Mouse (Mus musculus): ENCODE data around the gene Cyb5r2. TPM values are rescaled to one million over a fixed set of nuclear protein-coding genes. Genes with fewer than 3 reads are reported as not detected.

Cyb5r2 gene
- polyA plus RNA-seq, 1 experiment = 0.10 TPM

DNA sequence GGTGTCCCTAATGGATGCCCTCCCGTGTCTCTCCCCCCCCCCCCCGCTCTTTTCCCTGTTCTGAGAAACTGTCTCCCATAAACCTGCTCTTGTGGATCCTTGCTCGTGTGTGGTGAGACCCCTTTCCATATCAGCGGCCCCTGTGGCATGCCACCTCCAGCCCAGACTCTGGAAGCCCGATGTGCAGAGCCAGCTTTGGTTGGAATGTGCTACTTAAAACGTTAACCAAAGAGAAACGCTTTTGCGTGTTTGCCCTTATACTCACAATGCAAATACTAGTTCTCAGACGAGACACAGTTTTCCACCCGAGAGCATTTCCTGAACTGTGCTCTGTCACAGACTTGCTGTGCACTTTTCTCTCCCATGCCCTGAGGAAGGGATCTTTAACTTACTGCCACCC is 27.2 kb downstream of the Cyb5r2 start:
- no peak for DNase-seq (ENCODE audit: extremely low spot score in 1 of 2, low spot score in 1 of 2)

DNA sequence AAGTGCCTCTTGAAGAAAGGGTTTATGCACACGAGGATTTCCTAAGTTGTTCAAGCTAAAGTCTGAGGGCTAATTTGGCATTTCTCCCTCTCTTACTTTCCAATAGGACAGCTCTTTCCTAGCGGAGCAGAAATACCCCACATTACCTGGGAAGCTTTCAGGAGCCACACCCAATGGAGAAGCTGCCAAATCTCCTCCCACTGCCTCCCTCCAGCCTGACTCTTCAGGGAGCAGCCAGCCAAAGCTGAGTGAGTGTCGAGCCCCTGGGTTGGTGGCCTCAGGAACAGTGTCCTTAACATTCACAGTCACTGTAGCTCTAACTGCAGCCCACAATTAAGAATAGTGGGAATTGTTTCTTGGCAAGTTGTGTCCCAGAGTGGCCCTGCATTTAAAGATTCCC is 30.3 kb downstream of the Cyb5r2 start:
- DNase-seq (ENCODE audit: extremely low spot score in 1 of 2, low spot score in 1 of 2) = no peak

DNA sequence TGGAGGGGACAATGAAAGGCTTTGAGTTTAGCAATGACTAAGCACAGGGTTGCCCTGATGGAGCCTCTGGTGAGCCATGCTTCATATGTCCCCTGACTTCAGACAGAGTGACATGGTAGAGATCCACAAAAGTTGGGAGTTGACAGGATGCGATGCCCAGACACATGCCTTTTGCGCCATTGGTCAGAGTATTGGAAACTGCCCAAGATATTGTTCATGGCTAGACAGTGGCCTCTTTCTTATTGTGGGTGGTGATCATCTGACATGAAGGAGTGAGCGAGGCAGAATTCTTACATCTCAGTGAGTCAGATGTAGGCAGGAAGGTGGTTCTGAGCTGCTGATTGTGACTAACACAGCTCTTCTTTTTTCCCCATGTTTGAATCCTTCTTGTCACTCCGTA is 35.3 kb downstream of the Cyb5r2 start:
- DNase-seq (ENCODE audit: extremely low spot score in 1 of 2, low spot score in 1 of 2) = peak in 1 of 2 experiments; percentile 14

DNA sequence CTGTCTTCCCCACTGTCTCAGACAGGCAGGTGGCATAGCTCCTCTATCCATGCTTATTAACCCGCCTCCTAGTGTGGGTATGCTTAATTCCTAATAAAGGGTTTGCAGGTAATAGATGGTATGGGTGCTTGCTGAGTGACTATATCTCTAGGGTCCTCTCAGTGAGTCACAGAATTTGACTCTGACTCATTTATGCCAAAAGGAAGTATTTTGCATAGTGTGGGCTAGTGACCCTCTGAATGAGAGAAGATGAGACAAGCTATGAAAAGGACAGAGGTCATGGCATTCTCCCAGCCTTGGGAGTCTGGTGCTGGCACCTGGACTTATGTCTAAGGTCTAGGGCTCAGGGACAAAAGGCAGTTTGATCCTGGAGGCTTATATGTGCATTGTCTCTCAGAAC is 37.1 kb downstream of the Cyb5r2 start:
- DNase-seq (ENCODE audit: extremely low spot score in 1 of 2, low spot score in 1 of 2) = no peak

DNA sequence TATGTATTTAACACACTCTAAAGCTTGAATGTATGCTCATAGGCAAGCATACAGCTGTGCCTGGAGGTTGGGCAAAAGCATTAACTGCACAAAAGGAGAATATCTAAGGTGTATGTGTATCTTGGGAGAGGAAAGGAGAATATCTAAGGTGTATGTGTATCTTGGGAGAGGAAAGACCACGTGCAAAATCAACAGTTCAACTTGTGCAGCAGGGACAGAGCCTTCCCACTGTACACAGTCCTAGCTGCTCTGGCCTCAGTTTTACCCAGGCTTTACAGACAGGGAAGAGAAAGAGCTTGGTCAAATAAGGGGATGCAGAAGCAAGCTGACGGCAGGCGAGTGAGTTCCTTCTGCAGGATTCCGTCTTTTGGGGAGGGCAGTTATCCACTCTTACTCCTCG is 43.8 kb downstream of the Cyb5r2 start:
- no peak for DNase-seq (ENCODE audit: extremely low spot score in 1 of 2, low spot score in 1 of 2)

DNA sequence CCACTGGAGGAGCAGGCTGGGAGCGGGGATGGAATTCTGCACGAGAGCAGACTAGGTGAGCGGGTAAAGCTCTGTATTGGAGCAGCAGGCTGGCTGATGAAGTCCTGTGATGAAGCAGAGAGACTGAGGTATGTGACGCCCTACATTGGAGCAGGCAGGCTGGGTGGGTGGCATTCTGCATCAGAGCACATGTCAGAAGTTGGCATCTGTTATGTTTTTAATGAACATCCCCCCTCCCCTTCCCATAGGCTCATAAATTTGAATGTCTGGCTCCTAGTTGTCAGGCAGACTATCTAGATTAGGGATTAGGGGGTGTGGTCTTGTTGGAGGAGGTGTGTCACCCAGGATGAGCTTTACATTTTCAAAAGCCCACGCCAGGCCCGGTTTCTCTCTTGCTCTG is 45.1 kb downstream of the Cyb5r2 start:
- DNase-seq (ENCODE audit: extremely low spot score in 1 of 2, low spot score in 1 of 2) = no peak

DNA sequence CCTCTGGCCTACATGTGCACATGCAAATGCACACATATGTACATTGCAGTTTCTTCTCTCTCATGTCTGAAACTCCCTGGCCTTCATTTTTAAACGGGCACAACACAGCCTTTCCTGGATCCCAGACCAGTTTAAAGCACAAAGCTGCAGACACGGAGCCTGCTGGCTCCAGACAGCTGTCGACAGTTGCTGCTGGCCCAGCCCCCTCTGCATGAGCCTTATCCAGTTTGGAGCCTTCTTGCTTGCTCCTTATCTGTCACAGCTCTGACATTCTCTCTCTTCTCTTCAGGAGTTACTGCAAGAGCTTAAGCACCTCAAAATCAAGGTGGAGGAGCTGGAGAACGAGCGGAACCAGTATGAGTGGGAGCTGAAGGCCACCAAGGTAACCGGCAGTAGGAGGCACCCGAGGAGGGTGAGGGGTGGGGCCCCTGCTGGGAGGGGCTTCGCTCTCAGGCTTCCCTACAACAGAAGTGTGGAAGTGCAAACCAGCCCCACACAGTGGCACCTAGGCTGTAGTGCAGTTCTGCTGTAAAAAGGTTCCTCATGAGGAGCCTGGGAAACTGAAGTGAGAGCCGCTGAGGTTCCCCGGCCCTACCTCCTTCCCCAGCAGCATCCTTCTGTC is 49.2 kb downstream of the Cyb5r2 start:
- DNase-seq (ENCODE audit: extremely low spot score in 1 of 2, low spot score in 1 of 2) = peak; percentile 56 to 79

DNA sequence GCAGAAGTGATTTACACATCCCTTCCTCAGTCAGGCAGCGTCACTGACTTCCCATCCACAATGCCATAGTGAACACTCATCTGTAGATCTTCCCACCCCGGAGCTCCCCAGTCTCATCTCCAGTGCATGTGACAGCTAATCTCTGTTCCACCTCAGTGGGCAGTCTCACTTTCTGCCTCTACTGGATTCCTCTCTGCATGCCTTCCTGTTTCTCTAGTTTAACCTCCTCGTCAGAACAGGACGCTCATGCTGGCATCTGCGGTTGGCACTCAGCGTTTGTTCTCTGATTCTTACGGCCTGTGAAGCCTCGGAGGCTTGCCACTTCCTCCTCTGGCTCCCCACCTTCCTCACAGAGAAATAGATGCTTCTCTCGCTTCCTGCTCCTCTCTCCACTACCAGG is 50.2 kb downstream of the Cyb5r2 start:
- DNase-seq (ENCODE audit: extremely low spot score in 1 of 2, low spot score in 1 of 2) = no peak

DNA sequence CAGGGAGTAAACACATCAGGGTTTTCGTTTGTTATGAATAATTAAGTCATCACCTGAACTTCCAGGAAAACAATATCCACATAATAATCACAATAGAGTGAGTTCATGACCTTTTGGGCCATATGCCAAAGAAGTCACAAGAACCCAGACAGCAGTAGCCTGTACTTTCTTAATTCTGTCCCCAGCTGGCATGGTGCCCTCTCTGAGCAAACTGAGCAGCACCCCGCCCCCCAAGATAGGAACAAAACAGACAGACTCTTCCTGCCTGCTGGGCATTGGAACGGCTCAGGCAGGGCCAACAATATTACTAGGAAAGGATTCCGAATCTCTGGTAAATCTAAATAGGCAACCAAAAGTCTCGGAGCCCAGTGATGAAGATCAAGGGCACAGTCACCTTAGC is 51.9 kb downstream of the Cyb5r2 start:
- no peak for DNase-seq (ENCODE audit: extremely low spot score in 1 of 2, low spot score in 1 of 2)

DNA sequence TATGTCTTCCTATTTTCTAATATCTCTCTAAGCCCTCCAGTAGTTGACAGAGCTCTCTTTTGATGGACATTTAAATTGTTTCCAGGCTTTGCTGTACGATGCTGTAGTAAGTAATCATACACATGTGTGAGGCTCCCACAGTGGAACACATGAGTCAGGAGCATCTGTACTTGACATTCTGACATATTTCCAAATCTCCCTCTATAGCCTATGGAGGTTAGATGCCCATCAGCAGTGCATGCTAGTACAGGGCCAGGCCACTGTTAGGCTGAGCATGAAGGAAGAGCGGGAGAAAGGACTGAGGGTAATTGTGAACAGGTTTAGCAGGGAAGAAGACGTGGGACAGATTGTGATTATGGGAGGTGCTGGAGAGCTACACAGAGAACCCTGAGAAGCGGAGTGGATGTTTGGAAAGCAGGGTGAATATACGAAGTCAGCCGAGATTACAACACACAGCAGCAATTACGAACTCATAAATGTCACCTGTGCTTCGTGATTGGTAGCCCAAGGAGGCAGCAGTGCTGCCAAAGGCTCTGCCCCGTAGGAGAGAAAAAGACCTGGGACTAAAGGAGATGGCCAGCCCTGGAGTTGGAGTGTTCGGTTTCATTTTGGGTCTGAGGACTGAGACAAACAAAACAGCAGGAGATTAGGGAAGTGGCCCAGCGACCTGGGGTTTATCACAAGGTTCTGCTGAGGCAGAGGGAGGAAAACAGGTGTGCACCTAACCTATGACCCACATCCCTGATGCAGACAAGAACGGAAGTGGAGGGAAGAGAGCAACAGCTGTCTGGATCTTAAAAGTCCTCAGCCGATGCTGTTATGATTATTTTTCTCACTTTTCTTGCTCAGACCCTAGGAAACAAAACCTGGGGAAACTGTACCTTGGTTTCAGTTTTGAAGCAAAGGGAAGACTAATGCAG is 55.1 kb downstream of the Cyb5r2 start:
- DNase-seq (ENCODE audit: extremely low spot score in 1 of 2, low spot score in 1 of 2) = no peak

DNA sequence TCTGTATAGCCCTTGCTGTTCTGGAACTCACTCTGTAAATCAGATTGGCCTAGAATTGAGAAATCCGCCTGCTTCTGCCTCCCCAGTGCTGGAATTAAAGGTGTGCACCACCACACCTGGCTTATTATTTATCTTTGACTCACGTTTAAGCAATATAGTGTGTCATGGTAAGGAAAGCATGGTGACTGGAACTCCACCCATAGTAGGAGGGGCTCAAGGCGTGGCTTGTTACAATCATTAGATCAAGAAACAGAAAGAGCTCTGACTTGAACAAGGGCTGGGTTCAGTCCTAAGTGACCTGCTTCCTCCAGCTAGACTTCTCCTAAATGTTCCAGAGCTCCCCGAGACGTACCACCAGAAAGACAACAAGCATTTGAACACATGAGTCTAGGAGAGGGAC is 57.2 kb downstream of the Cyb5r2 start:
- DNase-seq (ENCODE audit: extremely low spot score in 1 of 2, low spot score in 1 of 2) = no peak

DNA sequence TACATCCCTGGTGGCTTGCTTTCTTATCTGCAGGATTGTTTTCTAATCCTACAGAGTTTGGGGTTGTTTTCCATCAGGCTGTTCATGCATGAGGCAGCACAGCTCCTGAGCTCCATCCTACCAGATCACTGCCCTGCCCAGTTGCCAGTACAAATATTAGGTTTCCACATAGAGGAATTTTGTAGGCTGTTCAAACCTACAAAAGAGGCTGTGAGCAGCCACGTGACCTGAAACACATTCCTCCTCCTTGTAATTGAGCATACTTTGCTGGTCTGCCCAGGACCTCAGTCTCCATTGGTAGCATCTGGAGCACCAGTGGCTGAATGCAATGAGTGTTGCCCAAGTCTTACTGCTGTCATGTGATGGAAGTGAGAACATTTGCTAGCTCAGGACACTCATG is 57.9 kb downstream of the Cyb5r2 start:
- DNase-seq (ENCODE audit: extremely low spot score in 1 of 2, low spot score in 1 of 2) = no peak

Other genes starting within 250 kb of the Cyb5r2 start
- gene Olfml1, start 190.6 kb downstream of the Cyb5r2 start, polyA plus RNA-seq (2012; rRNA removed) = 10.2 and 10.8 TPM in 2 replicates
- 6.7 and 8.0 TPM in 2 replicates for gene Ppfibp2, start 162.8 kb downstream of the Cyb5r2 start, polyA plus RNA-seq (2012; rRNA removed)
- gene 5330417H12Rik, start 132.9 kb downstream of the Cyb5r2 start, polyA plus RNA-seq (2012; rRNA removed) = not detected in 2 replicates
- not detected in 2 replicates for gene Ovch2, start 43.2 kb upstream of the Cyb5r2 start, polyA plus RNA-seq (2012; rRNA removed)
- gene Olfr467, start 54.2 kb upstream of the Cyb5r2 start, polyA plus RNA-seq (2012; rRNA removed) = not detected in 2 replicates
- gene Olfr469, start 67.5 kb upstream of the Cyb5r2 start, polyA plus RNA-seq (2012; rRNA removed) = not detected in 2 replicates
- not detected in 2 replicates for gene Olfr470, start 89.5 kb upstream of the Cyb5r2 start, polyA plus RNA-seq (2012; rRNA removed)
- not detected in 2 replicates for gene Olfr472, start 139.9 kb upstream of the Cyb5r2 start, polyA plus RNA-seq (2012; rRNA removed)
- gene Olfr473, start 172.4 kb upstream of the Cyb5r2 start, polyA plus RNA-seq (2012; rRNA removed) = not detected in 2 replicates
- gene Olfr474, start 196.6 kb upstream of the Cyb5r2 start, polyA plus RNA-seq (2012; rRNA removed) = not detected in 2 replicates
- gene Olfr476, start 206.8 kb upstream of the Cyb5r2 start, polyA plus RNA-seq (2012; rRNA removed) = not detected in 2 replicates
- not detected in 2 replicates for gene Olfr477, start 228.7 kb upstream of the Cyb5r2 start, polyA plus RNA-seq (2012; rRNA removed)

Measured in frontal cortex, adult 2 months (tissue).